ENCODE assay signal across 22 mouse cellular contexts in the genomic region with DNA sequence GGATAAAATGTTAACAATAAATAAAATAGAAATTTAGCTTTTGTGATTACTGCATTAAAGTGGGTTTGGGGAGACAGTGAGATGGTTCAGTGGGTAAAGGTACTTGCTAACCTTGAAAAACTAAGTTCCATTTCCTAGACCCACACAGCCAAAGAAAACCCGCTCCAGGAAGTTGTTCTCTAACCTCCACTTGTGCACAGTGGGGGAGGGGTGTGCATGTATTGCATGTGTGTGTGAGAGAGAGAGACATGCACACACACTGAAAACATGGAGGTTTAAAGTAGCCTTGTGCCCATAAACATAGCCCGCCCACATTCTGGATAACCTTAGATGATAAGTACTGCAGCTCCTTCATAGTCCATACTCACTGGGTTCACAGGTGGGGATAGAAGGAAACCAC. TPM values are rescaled to one million over a fixed set of nuclear protein-coding genes. Genes with fewer than 3 reads are reported as not detected.
"Had no signal": no experiment of that assay in that cellular context is flagged by ENCODE, and none has a peak within 500 bp of the region (broad histone marks: within the 10 kb centered on the region; RNA-seq: fewer than 3 reads in every experiment).

No protein-coding gene starts in this region.

- DNase-seq: liver; liver, embryonic 13.5 days; liver, postnatal 0 days; lung, adult 2 months; lung, postnatal 14 days; lung, postnatal 4 days; right cerebral cortex, postnatal 14 days had no signal

- H3K27ac ChIP-seq: liver, embryonic 13.5 days; liver, embryonic 15.5 days; lung, embryonic 15.5 days; midbrain, embryonic 10.5 days; midbrain, embryonic 12.5 days; midbrain, embryonic 15.5 days; neural tube, embryonic 12.5 days had no signal

- H3K4me3 ChIP-seq: liver, embryonic 13.5 days; liver, embryonic 15.5 days; lung, embryonic 15.5 days; midbrain, embryonic 10.5 days; midbrain, embryonic 12.5 days; midbrain, embryonic 15.5 days; neural tube, embryonic 12.5 days had no signal

- H3K4me1 ChIP-seq: liver, embryonic 13.5 days; liver, embryonic 15.5 days; lung, embryonic 15.5 days; midbrain, embryonic 10.5 days; midbrain, embryonic 12.5 days; midbrain, embryonic 15.5 days; neural tube, embryonic 12.5 days had no signal

- H3K27me3 ChIP-seq: liver, embryonic 13.5 days; liver, embryonic 15.5 days; lung, embryonic 15.5 days; midbrain, embryonic 12.5 days; midbrain, embryonic 15.5 days; neural tube, embryonic 12.5 days had no signal

- H3K4me2 ChIP-seq: liver, embryonic 11.5 days; liver, embryonic 13.5 days; liver, embryonic 15.5 days; lung, embryonic 15.5 days; midbrain, embryonic 12.5 days; midbrain, embryonic 15.5 days; neural tube, embryonic 12.5 days had no signal

- H3K36me3 ChIP-seq: liver, embryonic 13.5 days; liver, embryonic 15.5 days; lung, embryonic 15.5 days; midbrain, embryonic 10.5 days; midbrain, embryonic 12.5 days; midbrain, embryonic 15.5 days; neural tube, embryonic 12.5 days had no signal

- H3K9me3 ChIP-seq: liver, embryonic 13.5 days; liver, embryonic 15.5 days; lung, embryonic 15.5 days; midbrain, embryonic 10.5 days; midbrain, embryonic 12.5 days; midbrain, embryonic 15.5 days; neural tube, embryonic 12.5 days had no signal

- H3K9ac ChIP-seq: liver, embryonic 13.5 days; liver, embryonic 15.5 days; liver, postnatal 0 days; lung, embryonic 15.5 days; midbrain, embryonic 12.5 days; midbrain, embryonic 15.5 days; neural tube, embryonic 12.5 days had no signal

- ATAC-seq: liver, postnatal 0 days; lung, postnatal 0 days; midbrain, embryonic 15.5 days had no signal

RNA-seq across cellular contexts. Expression of a gene that starts 33.1 kb away (rescaled TPM):
- total RNA-seq: megakaryocyte, adult 5-6 weeks; megakaryocyte-erythroid progenitor cell, adult 5-6 weeks; midbrain, postnatal 0 days; monocyte, adult 5-6 weeks; neutrophil, adult 5-6 weeks had no signal
- polyA plus RNA-seq: liver, embryonic 11.5 days; liver, embryonic 13.5 days; liver, embryonic 15.5 days; liver, postnatal 0 days; lung, adult 2 months; lung, postnatal 0 days; midbrain, embryonic 10.5 days; midbrain, embryonic 12.5 days; midbrain, embryonic 15.5 days; midbrain, postnatal 0 days; neural tube, embryonic 12.5 days; neural tube, embryonic 14.5 days; spleen, adult 2 months had no signal
